Mouse (Mus musculus): ENCODE measurements around the gene Catsperz.

Gene Catsperz

GRCm38 (mm10) chr19:6943709-6944108 lies 18.5 kb upstream of the Catsperz start:
- no peak for DNase-seq (ENCODE audit: low spot score)

GRCm38 (mm10) chr19:6942764-6943163 lies 17.6 kb upstream of the Catsperz start:
- no peak for DNase-seq (ENCODE audit: low spot score)

- peak; percentile 89 for DNase-seq (ENCODE audit: low spot score)
Observed at GRCm38 (mm10) chr19:6942249-6942691, 17.1 kb upstream of the Catsperz start, which contains the start of gene Gpr137. TSS of gene Gpr137 (minus strand) at chr19:6942480.

GRCm38 (mm10) chr19:6941372-6942248 lies 16.4 kb upstream of the Catsperz start, which contains the start of gene Bad:
TSS of gene Bad (plus strand) at chr19:6941861.
- peak; percentile 89 for DNase-seq (ENCODE audit: low spot score)

- DNase-seq (ENCODE audit: low spot score) = peak; percentile 31
Observed at GRCm38 (mm10) chr19:6940396-6941351, 15.5 kb upstream of the Catsperz start.

GRCm38 (mm10) chr19:6939106-6940002 lies 14.2 kb upstream of the Catsperz start:
- no peak for DNase-seq (ENCODE audit: low spot score)

GRCm38 (mm10) chr19:6937541-6938465 lies 12.6 kb upstream of the Catsperz start:
- peak; percentile 27 for DNase-seq (ENCODE audit: low spot score)

- DNase-seq (ENCODE audit: low spot score) = no peak
Observed at GRCm38 (mm10) chr19:6936299-6936698, 11.1 kb upstream of the Catsperz start.

- no peak for DNase-seq (ENCODE audit: low spot score)
Observed at GRCm38 (mm10) chr19:6934195-6934977, 9.2 kb upstream of the Catsperz start, which contains the start of gene Kcnk4. TSS of gene Kcnk4 (minus strand) at chr19:6934515.

GRCm38 (mm10) chr19:6933436-6934194 lies 8.4 kb upstream of the Catsperz start:
- DNase-seq (ENCODE audit: low spot score) = no peak

GRCm38 (mm10) chr19:6933102-6933435 lies 7.9 kb upstream of the Catsperz start:
- no peak for DNase-seq (ENCODE audit: low spot score)

- DNase-seq (ENCODE audit: low spot score) = no peak
Observed at GRCm38 (mm10) chr19:6932018-6932417, 6.8 kb upstream of the Catsperz start.

- no peak for DNase-seq (ENCODE audit: low spot score)
Observed at GRCm38 (mm10) chr19:6931002-6931401, 5.8 kb upstream of the Catsperz start.

- DNase-seq (ENCODE audit: low spot score) = no peak
Observed at GRCm38 (mm10) chr19:6928080-6928479, 2.9 kb upstream of the Catsperz start.

- DNase-seq (ENCODE audit: low spot score) = no peak
Observed at GRCm38 (mm10) chr19:6926559-6927255, 1.5 kb upstream of the Catsperz start.

GRCm38 (mm10) chr19:6925611-6926329 lies 590 bp upstream of the Catsperz start:
- no peak for DNase-seq (ENCODE audit: low spot score)

Data from MN1 (cell line).